Mouse (Mus musculus) layer of hippocampus, adult 8-10 months (tissue): ENCODE measurements at regions not wholly inside any gene's neighbourhood (a gene's known extent, or its start where the extent isn't known, plus 50 kb on each side); places are given as distances from the start of the nearest gene placed in this dataset.

Source experiments
- DNase-seq, 2 experiments: peaks; one replicate each; pipeline ENCODE4 v3.0.0; 2022; ENCODE audit warnings: low spot score in 2 of 2

DNA sequence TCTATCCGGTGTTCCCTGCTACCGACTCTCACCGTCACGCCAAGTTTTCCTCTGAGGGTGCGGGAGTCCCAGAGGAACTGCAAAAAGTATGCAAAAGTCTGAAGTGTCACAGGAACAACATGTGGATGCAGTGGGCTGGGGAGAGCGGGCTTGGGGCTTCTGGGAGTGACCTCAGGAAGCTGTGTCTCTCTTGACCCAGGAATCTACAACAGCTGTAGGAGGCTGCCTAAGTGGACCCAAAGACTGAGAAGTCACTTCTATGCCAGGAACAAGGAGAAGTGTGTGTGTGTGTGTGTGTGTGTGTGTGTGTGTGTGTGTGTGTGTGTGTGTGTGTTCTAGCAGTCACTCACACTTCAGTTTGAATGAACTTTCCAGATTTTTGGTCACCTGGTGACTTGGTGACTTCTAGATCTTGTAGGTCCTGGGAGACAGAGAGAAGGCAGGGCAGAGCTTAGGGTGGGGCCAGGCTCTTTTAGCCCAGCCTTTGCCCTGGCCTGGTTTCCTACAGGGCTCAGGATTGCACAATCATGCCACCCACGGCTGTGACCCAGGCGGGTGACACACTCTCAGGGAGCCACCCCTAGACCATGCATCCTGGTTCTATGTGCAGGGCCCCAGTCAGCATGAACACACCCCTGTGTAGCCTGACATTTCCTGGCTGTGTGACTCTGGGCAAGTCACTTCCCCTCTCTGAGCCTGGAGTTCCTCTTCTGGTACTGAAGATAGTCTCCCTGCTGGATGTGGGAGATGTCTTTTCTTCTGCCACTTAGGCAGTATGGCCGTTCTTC lies 70.2 kb upstream of the Tmem189 start:
- no peak for DNase-seq

DNA sequence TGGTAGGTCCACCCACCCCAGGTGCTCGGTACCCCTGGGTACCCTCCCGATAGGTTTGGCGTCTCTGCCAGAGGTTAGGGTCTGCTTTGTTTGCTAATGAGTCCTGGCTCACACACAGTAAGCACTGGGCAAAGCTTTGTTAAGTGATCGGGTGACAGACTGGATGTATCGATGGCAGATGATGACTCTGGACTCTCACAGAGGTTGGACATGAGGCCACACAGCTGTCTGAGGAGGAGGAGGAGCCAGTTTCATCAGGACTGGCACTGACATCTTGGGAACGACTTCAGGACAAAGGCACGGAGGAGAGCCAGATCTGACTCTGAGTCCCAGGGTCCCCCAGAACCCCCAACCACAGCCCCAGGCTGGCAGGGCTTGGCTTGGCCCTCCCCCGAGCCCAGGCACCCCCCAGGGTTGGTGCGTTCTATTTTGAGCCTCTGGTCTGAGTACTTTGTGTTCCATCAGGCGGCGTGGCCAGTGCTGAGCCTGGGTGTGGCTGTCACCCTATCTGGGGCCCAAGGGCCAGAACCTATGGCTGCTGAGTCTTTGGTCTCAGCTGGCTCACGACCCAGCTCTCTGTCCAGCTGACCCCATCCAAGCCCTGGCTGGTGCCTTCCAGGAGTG lies 67.6 kb upstream of the Tmem189 start:
- no peak for DNase-seq

DNA sequence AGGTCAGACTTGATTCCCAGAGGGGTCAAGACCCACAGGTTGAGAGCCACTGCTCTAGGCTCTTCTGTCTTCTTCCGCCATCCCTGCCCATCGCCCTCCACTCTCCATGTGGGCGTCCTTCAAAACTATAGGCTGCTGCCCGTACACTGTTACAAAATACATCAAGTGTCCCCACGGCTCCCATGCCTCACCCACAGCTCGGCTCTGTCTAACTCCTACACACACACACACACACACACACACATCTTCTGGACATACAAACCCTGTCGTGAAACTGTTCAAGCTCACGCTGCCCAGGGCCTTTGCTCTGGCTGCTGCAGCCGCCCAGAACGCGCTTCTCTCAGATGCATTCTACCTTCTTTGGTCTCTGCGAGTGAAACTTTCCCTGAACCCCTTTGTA lies 67.1 kb upstream of the Tmem189 start:
- DNase-seq, result no peak

DNA sequence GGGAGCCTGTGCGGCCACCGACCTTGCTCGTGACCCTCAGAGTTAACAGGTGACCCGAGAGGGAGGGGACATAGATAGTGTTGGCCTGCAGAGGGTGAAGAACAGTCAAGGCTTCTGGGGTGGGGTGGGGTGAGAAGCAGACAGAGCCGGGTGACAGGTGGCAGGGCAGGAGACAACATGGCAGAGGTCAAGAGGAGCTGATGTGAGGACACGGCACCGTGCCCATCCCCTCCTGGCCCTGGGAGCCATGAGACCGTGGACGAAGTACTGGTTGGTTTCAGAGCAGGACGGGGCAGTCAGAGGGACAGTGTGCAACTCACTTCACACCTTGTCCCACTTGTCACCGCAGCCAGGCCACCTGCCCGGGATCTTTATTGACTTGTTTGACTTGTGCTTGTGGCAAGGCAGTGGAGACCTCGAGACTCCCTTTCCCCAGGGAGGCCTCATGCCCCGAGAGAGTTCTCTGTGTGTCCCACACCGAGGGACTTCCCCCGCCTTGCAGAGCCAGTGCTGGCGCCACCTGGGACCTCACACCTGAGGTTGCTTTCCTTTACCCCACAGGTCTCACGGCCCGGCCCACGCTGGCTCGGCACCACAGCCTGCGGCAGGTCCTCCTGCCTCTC lies 65.4 kb upstream of the Tmem189 start:
- DNase-seq, result no peak

DNA sequence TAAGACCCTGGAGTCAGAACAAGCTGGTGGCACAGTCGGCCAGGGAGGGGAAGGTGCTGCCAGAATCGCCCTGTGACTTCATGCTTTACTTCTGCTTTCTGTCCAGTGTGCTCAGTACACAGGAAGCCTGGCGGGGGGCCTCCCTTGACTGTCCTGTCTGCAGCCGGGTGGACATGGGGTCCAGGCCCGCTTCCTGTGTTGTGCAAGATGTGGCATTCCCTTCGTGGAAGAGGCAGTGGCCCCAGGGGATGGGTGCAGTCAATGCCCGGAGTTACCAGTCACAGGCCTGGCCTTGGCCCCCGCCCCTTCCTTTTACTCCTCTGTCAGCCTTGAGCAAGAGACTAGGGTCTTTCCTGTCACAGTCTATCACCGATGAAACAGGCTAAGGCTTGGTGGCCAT lies 64.3 kb upstream of the Tmem189 start:
- peak in 1 of 2 experiments; percentile 35 for DNase-seq

DNA sequence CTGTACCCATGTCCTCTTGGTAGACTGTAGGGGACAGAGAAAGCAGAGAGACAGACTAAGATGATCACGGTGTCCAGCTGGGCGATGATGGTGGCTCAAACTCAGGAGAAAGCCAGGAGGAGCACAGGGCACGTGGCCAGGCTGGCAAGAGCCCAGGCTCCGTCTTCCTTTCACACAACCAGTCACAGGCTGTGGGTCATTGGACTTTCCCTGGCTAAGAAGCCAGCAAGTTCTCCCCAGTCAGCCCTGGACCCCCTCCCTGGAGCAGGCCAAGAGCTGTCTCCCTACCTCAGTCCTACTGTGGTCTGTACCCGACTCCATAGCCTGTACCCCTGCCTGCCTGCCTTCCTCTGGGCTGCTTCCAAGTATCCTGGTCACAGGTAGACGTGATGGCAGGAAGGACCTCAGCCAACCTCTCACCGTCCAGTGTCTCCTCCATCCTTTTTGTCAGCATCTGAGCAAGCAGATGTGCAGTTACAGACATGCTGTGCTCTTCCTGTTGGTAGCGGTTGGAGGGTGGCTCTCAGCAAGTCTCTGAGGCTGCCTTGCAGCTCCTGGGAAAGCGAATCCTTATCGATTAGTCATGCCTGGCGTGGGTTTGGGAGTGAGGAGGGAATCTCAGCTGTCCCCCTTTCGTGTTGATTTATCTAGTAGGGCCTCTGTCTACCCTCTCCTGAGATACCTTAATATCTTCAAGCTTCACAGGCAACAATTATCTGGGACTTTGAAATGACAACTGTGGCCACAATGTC lies 63.4 kb upstream of the Tmem189 start:
- DNase-seq, result peak in 1 of 2 experiments; percentile 47

DNA sequence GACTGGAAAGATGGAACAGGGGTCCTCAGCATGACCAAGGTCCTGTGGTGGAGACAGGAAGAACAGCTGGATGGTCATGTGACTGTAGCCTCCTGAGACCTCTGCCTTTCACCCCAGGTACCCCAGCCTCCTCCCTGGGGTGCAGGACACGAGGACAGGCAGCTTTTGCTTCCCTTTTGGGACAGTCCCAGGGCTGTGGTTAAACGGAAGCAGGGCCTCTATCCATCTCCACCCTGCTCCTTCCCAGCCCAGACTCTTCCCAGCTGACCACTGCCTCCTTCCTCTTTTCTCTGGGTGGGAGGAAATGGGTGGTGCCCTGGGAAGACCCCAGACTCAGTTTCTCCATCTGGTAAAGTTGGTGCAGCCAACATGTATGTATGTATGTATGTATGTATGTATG lies 62.0 kb upstream of the Tmem189 start:
- DNase-seq, result no peak

DNA sequence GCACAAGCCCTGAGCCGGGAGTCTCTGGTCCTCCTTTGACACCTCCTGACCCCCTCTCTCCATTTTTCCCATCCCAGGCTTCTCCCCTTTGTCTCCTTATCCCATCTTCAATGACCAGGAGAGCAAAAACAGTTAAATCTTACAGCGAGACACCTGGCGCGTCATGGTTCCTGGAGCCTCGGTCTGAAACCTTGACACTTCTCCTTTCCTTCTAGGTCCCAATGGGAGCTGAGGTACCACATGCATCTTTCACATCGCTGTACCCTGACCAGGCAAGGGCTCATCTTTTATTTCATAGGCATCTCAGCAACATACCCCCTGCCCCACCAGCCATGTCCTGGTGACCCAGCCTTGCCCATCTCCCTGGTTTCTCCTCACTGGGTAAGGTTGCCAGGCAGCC lies 58.7 kb upstream of the Tmem189 start:
- DNase-seq, result no peak

DNA sequence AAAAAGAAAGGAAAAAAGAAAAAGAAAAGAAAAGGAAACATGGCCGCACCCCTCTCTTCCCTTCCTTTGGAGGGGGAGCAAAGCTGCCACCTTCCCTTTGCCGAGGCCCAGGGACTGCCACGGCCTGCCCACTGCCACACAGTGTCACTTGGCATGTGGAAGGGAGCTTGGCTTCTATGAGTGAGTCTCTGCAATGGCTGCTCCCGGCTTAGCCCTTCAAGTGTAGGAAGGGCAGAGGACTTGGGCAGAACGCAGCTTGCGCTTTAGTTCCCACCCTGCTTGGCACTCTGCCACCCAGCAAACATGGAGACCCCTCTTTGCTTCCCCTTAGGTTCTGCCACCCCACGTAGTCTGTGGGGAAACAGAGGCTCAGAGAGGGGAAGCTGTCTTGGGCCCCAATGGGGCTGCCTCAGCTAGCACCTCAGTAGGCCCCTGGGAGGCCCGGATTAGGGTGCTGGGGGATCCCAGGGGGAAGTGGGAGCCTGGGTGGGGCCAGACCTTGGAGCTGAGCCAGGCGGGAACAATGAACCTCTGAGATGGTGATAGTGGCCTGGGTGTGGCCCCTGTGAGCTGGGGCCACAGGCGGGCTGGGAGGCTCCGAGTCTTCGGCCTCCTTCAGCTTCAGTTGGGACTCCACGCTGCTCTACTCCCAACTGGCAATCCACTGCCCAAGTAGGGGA lies 57.7 kb upstream of the Tmem189 start:
- DNase-seq, result no peak

DNA sequence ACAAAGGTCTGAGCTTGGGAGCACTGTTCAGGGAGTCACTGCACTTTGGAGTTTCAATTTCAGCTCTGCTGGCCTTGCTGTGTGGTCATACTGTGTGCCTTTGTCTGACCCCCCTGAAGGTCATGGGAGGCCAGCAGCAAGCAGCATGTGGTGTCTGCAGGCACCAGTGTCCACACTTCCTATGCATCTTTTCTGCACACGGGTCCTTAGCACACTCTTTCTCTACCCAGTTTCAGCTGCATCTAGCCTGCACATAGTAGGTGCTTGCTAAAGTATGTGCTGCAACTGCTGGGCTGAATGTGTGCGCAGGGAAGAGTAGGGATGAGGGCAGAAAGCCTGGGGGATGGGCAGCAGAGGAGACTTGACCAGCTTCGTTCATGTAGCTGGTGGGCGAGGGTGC lies 56.7 kb upstream of the Tmem189 start:
- no peak for DNase-seq

DNA sequence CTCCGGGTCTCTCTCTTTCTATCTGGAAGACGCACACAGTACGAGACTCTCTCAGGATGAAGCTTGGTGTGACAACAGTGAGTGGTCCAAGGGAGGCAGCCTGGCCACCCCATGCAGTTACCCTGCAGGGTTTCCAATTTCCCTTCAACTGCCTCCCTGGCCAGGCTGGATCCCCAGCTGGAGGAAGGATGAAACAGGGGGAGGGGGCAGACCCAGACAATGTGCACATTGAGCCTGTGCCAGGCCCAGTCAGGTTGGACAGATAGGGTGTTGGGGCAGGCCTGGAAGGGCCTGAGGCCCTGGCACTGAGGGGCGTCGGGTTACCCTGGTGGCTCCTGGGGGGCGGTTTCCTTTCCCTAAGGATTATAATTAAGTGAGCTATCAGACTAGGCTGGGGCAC lies 55.8 kb upstream of the Tmem189 start:
- DNase-seq, result no peak

DNA sequence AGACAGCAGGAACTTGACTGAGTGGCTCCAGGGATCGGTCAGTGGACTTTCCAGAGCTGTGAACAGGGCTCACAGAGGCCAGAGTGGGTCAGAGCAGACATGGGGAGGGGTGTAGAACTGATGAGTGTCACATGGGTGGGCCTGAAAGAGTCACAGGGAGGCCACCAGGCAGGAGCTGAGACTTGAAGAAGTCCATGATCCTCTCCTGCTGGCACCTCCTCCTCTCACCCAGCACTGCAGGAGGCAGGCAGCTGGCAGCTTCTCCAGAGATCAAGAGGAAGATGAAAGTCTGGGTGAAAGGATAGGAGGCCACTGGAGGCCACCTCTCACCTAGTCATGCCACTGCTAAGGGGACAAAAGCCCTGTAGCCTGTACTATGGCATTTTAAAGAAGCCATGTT lies 54.5 kb upstream of the Tmem189 start:
- DNase-seq, result no peak

DNA sequence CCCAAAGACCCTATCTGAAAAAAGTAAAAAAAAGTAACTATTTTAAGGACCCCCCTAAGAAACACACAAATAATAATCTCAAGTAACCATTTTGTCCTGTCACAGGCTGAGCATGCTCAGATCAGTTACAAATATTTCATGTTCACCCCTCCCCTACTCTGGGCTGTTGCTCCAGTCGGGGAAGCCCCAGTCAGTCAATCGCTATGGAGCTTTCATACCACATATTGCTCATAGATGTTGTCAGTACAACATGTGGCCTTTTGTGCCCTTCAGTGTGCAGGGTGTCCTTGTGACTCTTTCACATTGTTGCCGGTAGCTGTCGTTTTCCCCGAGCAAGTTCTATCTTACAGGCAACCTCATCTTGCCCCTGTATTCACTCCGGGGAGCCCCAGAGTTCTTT lies 52.9 kb upstream of the Tmem189 start:
- no peak for DNase-seq

DNA sequence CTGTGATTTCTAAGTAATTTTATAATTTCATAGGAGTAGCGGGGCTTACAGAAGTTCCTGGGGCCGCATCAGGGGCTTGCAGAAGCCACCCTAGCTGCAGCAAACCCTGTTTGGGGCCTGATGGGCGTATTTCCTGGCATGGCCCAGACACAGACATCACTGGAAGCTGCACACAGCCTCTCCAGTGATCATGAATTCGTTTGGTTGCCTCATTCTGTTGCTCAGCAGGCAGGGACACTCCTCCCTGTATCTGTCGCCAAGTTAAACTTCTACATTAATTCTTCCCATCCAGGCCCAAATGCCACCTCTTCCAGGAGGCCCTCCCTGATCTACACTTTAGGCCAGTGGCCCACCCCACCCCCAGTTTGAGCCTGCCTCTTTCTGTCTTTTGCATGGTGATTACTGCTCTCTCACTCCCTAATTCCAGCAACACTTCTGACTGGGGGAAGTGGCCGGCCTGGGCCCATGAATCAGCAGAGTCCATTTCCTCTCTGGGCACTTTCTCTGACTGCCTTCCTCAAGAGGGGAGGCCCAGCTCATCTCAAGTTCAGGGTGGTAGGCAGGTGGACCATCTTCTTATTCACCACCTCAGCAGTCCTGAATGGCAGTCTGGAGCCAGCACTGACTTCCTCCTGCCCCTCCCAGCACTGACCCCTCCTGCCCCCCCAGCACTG lies 51.0 kb upstream of the Tmem189 start:
- DNase-seq, result no peak
